Mouse (Mus musculus) MEL (cell line): ENCODE data around the gene Lipt2. TPM values are rescaled to one million over a fixed set of nuclear protein-coding genes. Genes with fewer than 3 reads are reported as not detected.
A peak's percentile ranks its signal among the peaks of the same experiment; 100 is the strongest.

Source experiments
- DNase-seq: peaks from one replicate; pipeline ENCODE4 v3.0.0; 2011; ENCODE audit warnings: low read depth, low spot score
- H3K27ac ChIP-seq: 2 replicates; pipeline ENCODE4 v1.5.1; 2012; ENCODE audit warnings: low read depth, mild to moderate bottlenecking, control low read depth, low read length, moderate library complexity; ENCODE audit not compliant: control insufficient read depth
- H3K27me3 ChIP-seq, 2 experiments: fragments of 150-350 bp in 1 of 2; sonication (generic) in 1 of 2; 2 replicates each; pipeline ENCODE4 v1.6.1; 2012; ENCODE audit warnings: low read length in 2 of 2, mild to moderate bottlenecking in 2 of 2, improper control_type of control experiment in 1 of 2, moderate library complexity in 1 of 2; ENCODE audit not compliant: insufficient read depth in 2 of 2, control insufficient read depth in 1 of 2
- H3K36me3 ChIP-seq, 2 experiments: 2 replicates each; pipeline ENCODE4 v1.6.1; 2012 to 2014; ENCODE audit warnings: low read length in 2 of 2, improper control_type of control experiment in 1 of 2, inconsistent platforms in 1 of 2, mild to moderate bottlenecking in 1 of 2; ENCODE audit not compliant: insufficient read depth in 2 of 2, control insufficient read depth in 1 of 2
- H3K4me1 ChIP-seq, 2 experiments: fragments of 150-350 bp in 1 of 2; sonication (generic) in 1 of 2; 2 replicates each; pipeline ENCODE4 v1.6.1; 2012; ENCODE audit warnings: low read length in 2 of 2, improper control_type of control experiment in 1 of 2, mild to moderate bottlenecking in 1 of 2; ENCODE audit not compliant: insufficient read depth in 2 of 2, control insufficient read depth in 1 of 2
- H3K4me3 ChIP-seq, 2 experiments: fragments of 150-350 bp in 1 of 2; sonication (generic) in 1 of 2; 2 replicates each; pipeline ENCODE4 v1.5.1; 2012; ENCODE audit warnings: low read depth in 2 of 2, low read length in 2 of 2, mild to moderate bottlenecking in 2 of 2, moderate library complexity in 2 of 2, control low read depth in 1 of 2, improper control_type of control experiment in 1 of 2; ENCODE audit not compliant: control insufficient read depth in 1 of 2, insufficient read depth in 1 of 2
- H3K79me2 ChIP-seq: 2 replicates; pipeline ENCODE4 v1.6.1; 2012; ENCODE audit warnings: mild to moderate bottlenecking, low read length, moderate library complexity; ENCODE audit not compliant: control insufficient read depth, poor library complexity, insufficient read depth
- H3K9ac ChIP-seq: 2 replicates; pipeline ENCODE4 v1.6.1; 2012; ENCODE audit warnings: low read depth, mild to moderate bottlenecking, control low read depth, low read length, moderate library complexity; ENCODE audit not compliant: control insufficient read depth, poor library complexity, severe bottlenecking
- H3K9me3 ChIP-seq: fragments of 150-350 bp; sonication (generic); replicated peaks from 2 replicates; pipeline ENCODE4 v1.6.1; 2012; ENCODE audit warnings: mild to moderate bottlenecking, low read length, improper control_type of control experiment, moderate library complexity; ENCODE audit not compliant: insufficient read depth
- CHD1 ChIP-seq: IDR thresholded peaks from 2 replicates; pipeline ENCODE4 v1.6.1; 2012; ENCODE audit warnings: low read depth, mild to moderate bottlenecking, inconsistent platforms, low read length, improper control_type of control experiment
- CHD2 ChIP-seq: IDR thresholded peaks from 2 replicates; pipeline ENCODE4 v1.6.1; 2011; ENCODE audit warnings: low read length, improper control_type of control experiment
- CTCF ChIP-seq, 3 experiments: IDR thresholded peaks in 2 of 3; conservative IDR thresholded peaks in 1 of 3; 2 replicates each; pipeline ENCODE4 v1.5.1; 2011 to 2012; ENCODE audit warnings: low read length in 3 of 3, low read depth in 2 of 3, mild to moderate bottlenecking in 2 of 3, improper control_type of control experiment in 1 of 3, inconsistent platforms in 1 of 3, mixed read lengths in 1 of 3, moderate library complexity in 1 of 3; ENCODE audit not compliant: control insufficient read depth in 1 of 3, insufficient read depth in 1 of 3, poor library complexity in 1 of 3, severe bottlenecking in 1 of 3
- ELF1 ChIP-seq: IDR thresholded peaks from 2 replicates; pipeline ENCODE4 v1.6.1; 2014; ENCODE audit warnings: low read depth, mild to moderate bottlenecking, inconsistent platforms, low read length, improper control_type of control experiment, moderate library complexity
- EP300 ChIP-seq, 2 experiments: IDR thresholded peaks; 2 replicates each; pipeline ENCODE4 v1.6.1; 2011; ENCODE audit warnings: improper control_type of control experiment in 2 of 2, low read length in 2 of 2, low read depth in 1 of 2, mild to moderate bottlenecking in 1 of 2
- ETS1 ChIP-seq: IDR thresholded peaks from 2 replicates; pipeline ENCODE4 v1.6.1; 2012; ENCODE audit warnings: low read depth, mild to moderate bottlenecking, inconsistent platforms, low read length, improper control_type of control experiment, moderate library complexity
- GABPA ChIP-seq: IDR thresholded peaks from 2 replicates; pipeline ENCODE4 v1.6.1; 2012; ENCODE audit warnings: low read depth, mild to moderate bottlenecking, inconsistent platforms, low read length, improper control_type of control experiment, moderate library complexity
- GATA1 ChIP-seq: IDR thresholded peaks from 2 replicates; pipeline ENCODE4 v1.6.1; 2011; ENCODE audit warnings: low read depth, low read length, improper control_type of control experiment
- HCFC1 ChIP-seq: IDR thresholded peaks from 2 replicates; pipeline ENCODE4 v1.6.1; 2012; ENCODE audit warnings: low read depth, mild to moderate bottlenecking, inconsistent platforms, low read length, improper control_type of control experiment, moderate library complexity
- JUND ChIP-seq: IDR thresholded peaks from 2 replicates; pipeline ENCODE4 v1.6.1; 2011; ENCODE audit warnings: low read depth, mild to moderate bottlenecking, improper control_type of control experiment, low read length
- KAT2A ChIP-seq: conservative IDR thresholded peaks from 2 replicates; pipeline ENCODE4 v1.6.1; 2012; ENCODE audit warnings: low read depth, low read length, improper control_type of control experiment, inconsistent platforms
- MAFK ChIP-seq: IDR thresholded peaks from 2 replicates; pipeline ENCODE4 v1.6.1; 2011; ENCODE audit warnings: low read depth, mild to moderate bottlenecking, low read length, improper control_type of control experiment, borderline replicate concordance
- MAX ChIP-seq: IDR thresholded peaks from 2 replicates; pipeline ENCODE4 v1.6.1; 2011; ENCODE audit warnings: low read length, improper control_type of control experiment
- MEF2A ChIP-seq: IDR thresholded peaks from 2 replicates; pipeline ENCODE4 v1.6.1; 2014; ENCODE audit warnings: low read depth, mild to moderate bottlenecking, inconsistent platforms, low read length, improper control_type of control experiment; ENCODE audit not compliant: poor library complexity, insufficient replicate concordance, severe bottlenecking; ENCODE audit errors: extremely low read depth
- MXI1 ChIP-seq: IDR thresholded peaks from 2 replicates; pipeline ENCODE4 v1.6.1; 2011; ENCODE audit warnings: mild to moderate bottlenecking, low read depth, low read length, improper control_type of control experiment
- MYB ChIP-seq: IDR thresholded peaks from 2 replicates; pipeline ENCODE4 v1.6.1; 2011; ENCODE audit warnings: mild to moderate bottlenecking, low read depth, low read length, improper control_type of control experiment
- MYC ChIP-seq: IDR thresholded peaks from 2 replicates; pipeline ENCODE4 v1.6.1; 2011; ENCODE audit warnings: low read depth, mild to moderate bottlenecking, low read length, improper control_type of control experiment, moderate library complexity
- NELFE ChIP-seq: IDR thresholded peaks from 2 replicates; pipeline ENCODE4 v1.6.1; 2011; ENCODE audit warnings: low read depth, low read length, improper control_type of control experiment
- NRF1 ChIP-seq: IDR thresholded peaks from 2 replicates; pipeline ENCODE4 v1.6.1; 2014; ENCODE audit warnings: low read depth, mild to moderate bottlenecking, inconsistent platforms, low read length, improper control_type of control experiment, moderate library complexity; ENCODE audit not compliant: poor library complexity, insufficient read depth, severe bottlenecking
- POLR2A ChIP-seq, 2 experiments: IDR thresholded peaks; 2 replicates each; pipeline ENCODE4 v1.6.1; 2011 to 2012; ENCODE audit warnings: low read length in 2 of 2, mild to moderate bottlenecking in 2 of 2, control low read depth in 1 of 2, improper control_type of control experiment in 1 of 2, low read depth in 1 of 2, moderate library complexity in 1 of 2; ENCODE audit not compliant: control insufficient read depth in 1 of 2, insufficient read depth in 1 of 2, poor library complexity in 1 of 2
- POLR2AphosphoS5 ChIP-seq: IDR thresholded peaks from 2 replicates; pipeline ENCODE4 v1.6.1; 2012; ENCODE audit warnings: low read depth, borderline replicate concordance, mild to moderate bottlenecking, inconsistent platforms, low read length, moderate library complexity, mixed read lengths
- RAD21 ChIP-seq: IDR thresholded peaks from 2 replicates; pipeline ENCODE4 v1.6.1; 2011; ENCODE audit warnings: mild to moderate bottlenecking, low read depth, low read length, improper control_type of control experiment
- RCOR1 ChIP-seq: IDR thresholded peaks from 2 replicates; pipeline ENCODE4 v1.6.1; 2012; ENCODE audit warnings: low read depth, mild to moderate bottlenecking, inconsistent platforms, low read length, improper control_type of control experiment
- SIN3A ChIP-seq: IDR thresholded peaks from 2 replicates; pipeline ENCODE4 v1.6.1; 2012; ENCODE audit warnings: low read length, improper control_type of control experiment, inconsistent platforms
- SMC3 ChIP-seq: IDR thresholded peaks from 2 replicates; pipeline ENCODE4 v1.6.1; 2011; ENCODE audit warnings: low read depth, low read length, improper control_type of control experiment
- TAL1 ChIP-seq: IDR thresholded peaks from 2 replicates; pipeline ENCODE4 v1.6.1; 2012; ENCODE audit warnings: mild to moderate bottlenecking, inconsistent platforms, low read length, moderate library complexity, mixed read lengths
- TBP ChIP-seq: IDR thresholded peaks from 2 replicates; pipeline ENCODE4 v1.8.0; 2011; ENCODE audit warnings: low read depth, low read length, improper control_type of control experiment
- TCF12 ChIP-seq: IDR thresholded peaks from 2 replicates; pipeline ENCODE4 v1.6.1; 2014; ENCODE audit warnings: low read depth, mild to moderate bottlenecking, inconsistent platforms, low read length, improper control_type of control experiment, moderate library complexity
- UBTF ChIP-seq: IDR thresholded peaks from 2 replicates; pipeline ENCODE4 v1.6.1; 2012; ENCODE audit warnings: low read depth, mild to moderate bottlenecking, inconsistent platforms, low read length, improper control_type of control experiment, moderate library complexity, borderline replicate concordance; ENCODE audit not compliant: insufficient read depth
- USF1 ChIP-seq: IDR thresholded peaks from 2 replicates; pipeline ENCODE4 v1.6.1; 2014; ENCODE audit warnings: low read depth, mild to moderate bottlenecking, inconsistent platforms, low read length, improper control_type of control experiment, moderate library complexity
- USF2 ChIP-seq, 2 experiments: IDR thresholded peaks; 2 replicates each; pipeline ENCODE4 v1.6.1; 2011 to 2012; ENCODE audit warnings: improper control_type of control experiment in 2 of 2, low read length in 2 of 2, borderline replicate concordance in 1 of 2, inconsistent platforms in 1 of 2, low read depth in 1 of 2, mild to moderate bottlenecking in 1 of 2; ENCODE audit not compliant: insufficient read depth in 1 of 2
- ZC3H11A ChIP-seq: IDR thresholded peaks from 2 replicates; pipeline ENCODE4 v1.6.1; 2012; ENCODE audit warnings: low read depth, mild to moderate bottlenecking, inconsistent platforms, low read length, improper control_type of control experiment
- ZKSCAN1 ChIP-seq: IDR thresholded peaks from 2 replicates; pipeline ENCODE4 v1.6.1; 2012; ENCODE audit warnings: low read depth, mild to moderate bottlenecking, inconsistent platforms, low read length, improper control_type of control experiment, moderate library complexity
- ZMIZ1 ChIP-seq: IDR thresholded peaks from 2 replicates; pipeline ENCODE4 v1.6.1; 2012; ENCODE audit warnings: low read depth, mild to moderate bottlenecking, inconsistent platforms, low read length, improper control_type of control experiment, moderate library complexity
- polyA plus RNA-seq, 2 experiments: library from polyadenylated mRNA; stranded (reverse) in 1 of 2; unstranded in 1 of 2; fragments of >175 nt in 1 of 2; fragments of >200 nt in 1 of 2; gene quantifications; 2 replicates each; pipeline versions ENCODE4 v1.2.1 to v1.2.4; 2012; ENCODE audit warnings: low replicate concordance in 2 of 2, low read depth in 1 of 2; ENCODE audit not compliant: insufficient read length in 2 of 2, insufficient read depth in 1 of 2, missing spikeins in 1 of 2
- total RNA-seq: library from RNA; depleted of rRNA; stranded (reverse); fragments of 300-350 nt; gene quantifications from 2 replicates; pipeline ENCODE4 v1.2.3, GENCODE M21; 2012; rRNA removed

Lipt2 gene
- total RNA-seq = 6.3 and 8.1 TPM in 2 replicates
- polyA plus RNA-seq = 10 to 100 TPM in 1 of 2 experiments, not detected in 1; 10.3 TPM

DNA sequence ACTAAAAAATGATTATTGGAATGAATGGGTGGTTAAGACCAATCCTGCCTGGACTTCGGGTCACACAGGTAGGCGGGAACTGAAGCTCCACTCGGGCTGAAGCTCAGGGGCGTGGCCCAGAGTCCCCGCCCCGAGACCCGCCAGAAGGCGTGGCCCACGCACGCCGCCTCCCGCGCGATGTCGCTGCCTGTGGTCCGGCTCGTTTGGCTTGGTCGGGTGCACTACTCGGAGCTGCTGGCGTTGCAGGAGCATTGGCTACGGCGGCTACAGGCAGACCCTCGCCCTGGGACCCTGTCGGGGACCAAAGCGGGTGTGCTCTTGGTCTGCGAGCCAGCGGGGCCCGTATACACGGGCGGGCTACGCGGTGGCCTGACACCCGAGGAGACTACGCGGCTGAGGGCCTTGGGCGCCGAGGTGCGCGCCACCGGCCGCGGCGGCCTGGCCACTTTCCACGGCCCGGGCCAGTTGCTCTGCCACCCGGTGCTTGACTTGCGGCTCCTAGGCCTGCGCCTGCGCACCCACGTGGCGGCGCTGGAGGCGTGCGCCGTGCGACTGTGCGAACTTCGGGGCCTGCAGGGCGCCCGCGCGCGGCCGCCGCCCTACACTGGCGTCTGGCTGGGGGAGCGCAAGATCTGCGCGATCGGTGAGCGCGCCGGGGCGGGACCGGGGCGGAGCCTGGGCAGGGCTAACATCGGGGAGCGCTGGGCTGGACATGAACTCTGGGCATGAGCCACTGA is at the start of gene Lipt2:
Gene Lipt2 (plus strand): TSS at position 173 of the 737 bp plus-strand sequence.
- Histone ChIP-seq H3K9me3 (no peaks in the 10 kb centered on the region), H3K79me2 (peaks cover 2% of the 10 kb centered on the region; the same call in 1 of the 2 replicates), H3K4me3 (peak within 1 kb of the TSS; percentile 78 to 84), H3K36me3 (peaks cover 0 to 5% of the 10 kb centered on the region in 2 experiments; a peak in 2 of 4 replicates), H3K9ac (peak within 1 kb of the TSS; percentile 94), H3K27ac (peak within 1 kb of the TSS; percentile 69), H3K4me1 (peaks cover 1 to 7% of the 10 kb centered on the region in 2 experiments; a peak in 3 of 4 replicates), H3K27me3 (peaks cover 0 to 4% of the 10 kb centered on the region in 2 experiments; a peak in 1 of 4 replicates)
- peak; percentile 91 for DNase-seq
- TF ChIP-seq EP300 (IDR thresholded peaks at IDR 0.05; ENCODE audit: low read depth in 1 of 2, low read length in 2 of 2) = no peak
- TF ChIP-seq MYC = peak; percentile 74; the same call in 1 of the 2 replicates
- TF ChIP-seq GATA1 = no peak
- no peak for TF ChIP-seq MYB
- TF ChIP-seq GABPA = no peak
- peak; percentile 98 for TF ChIP-seq MXI1
- TF ChIP-seq HCFC1 = peak; percentile 58
- peak; percentile 74 to 89; a peak in 3 of 4 replicates for TF ChIP-seq POLR2A (IDR thresholded peaks at IDR 0.05; ENCODE audit: control insufficient read depth in 1 of 2, insufficient read depth in 1 of 2, low read depth in 1 of 2, low read length in 2 of 2, poor library complexity in 1 of 2)
- TF ChIP-seq ZMIZ1 = peak; percentile 72
- TF ChIP-seq ETS1 = no peak
- peak; percentile 79 for TF ChIP-seq SIN3A
- TF ChIP-seq NELFE = peak; percentile 94
- TF ChIP-seq MAX = peak; percentile 91
- TF ChIP-seq RAD21 = peak; percentile 6
- no peak for TF ChIP-seq MAFK
- peak; percentile 24; the same call in 1 of the 2 replicates for TF ChIP-seq TCF12
- TF ChIP-seq TAL1 = no peak
- TF ChIP-seq SMC3 = peak; percentile 3; the same call in 1 of the 2 replicates
- TF ChIP-seq ELF1 = no peak
- TF ChIP-seq NRF1 = peak; percentile 89
- TF ChIP-seq POLR2AphosphoS5 = no peak
- TF ChIP-seq UBTF = 0 out of 2 replicates have a peak, but pooled peaks have one; percentile 74
- TF ChIP-seq ZKSCAN1 = no peak
- 0 out of 2 replicates have a peak, but pooled peaks have one; percentile 72 for TF ChIP-seq CHD1
- no peak for TF ChIP-seq RCOR1
- no peak for TF ChIP-seq MEF2A
- peak; percentile 89 for TF ChIP-seq USF1
- no peak for TF ChIP-seq CHD2
- TF ChIP-seq USF2 (IDR thresholded peaks at IDR 0.05; ENCODE audit: borderline replicate concordance in 1 of 2, insufficient read depth in 1 of 2, low read depth in 1 of 2, low read length in 2 of 2) = 0 out of 4 replicates have a peak, but pooled peaks of 1 of the 2 experiments have one; percentile 33
- TF ChIP-seq ZC3H11A = no peak
- TF ChIP-seq TBP = 0 out of 2 replicates have a peak, but pooled peaks have one; percentile 44
- TF ChIP-seq KAT2A = no peak; the same call in 1 of the 2 replicates
- no peak for TF ChIP-seq JUND
- TF ChIP-seq CTCF (IDR thresholded peaks at IDR 0.05 in 2 of 3, conservative IDR thresholded peaks at IDR 0.05 in 1 of 3; ENCODE audit: control insufficient read depth in 1 of 3, insufficient read depth in 1 of 3, low read depth in 2 of 3, low read length in 3 of 3, poor library complexity in 1 of 3, severe bottlenecking in 1 of 3) = peak in 2 of 3 experiments; percentile 39 to 52; a peak in 4 of 6 replicates
